Mouse (Mus musculus) ES-E14 (cell line): ENCODE measurements around the gene Aldh16a1. TPM values are rescaled to one million over a fixed set of nuclear protein-coding genes. Genes with fewer than 3 reads are reported as not detected.
A peak's percentile ranks its signal among the peaks of the same experiment; 100 is the strongest.

Source experiments
- DNase-seq: peaks from one replicate; pipeline ENCODE4 v3.0.0-alpha.2; 2013; ENCODE audit warnings: low read depth, low spot score
- H3K27ac ChIP-seq: 2 replicates; pipeline ENCODE4 v1.5.1; 2012; ENCODE audit warnings: low read depth, mild to moderate bottlenecking, low read length, moderate library complexity, mixed read lengths; ENCODE audit not compliant: poor library complexity, insufficient read depth, severe bottlenecking
- H3K36me3 ChIP-seq: 2 replicates; pipeline ENCODE4 v1.6.1; 2012; ENCODE audit warnings: mild to moderate bottlenecking, low read length, moderate library complexity, mixed read lengths; ENCODE audit not compliant: control insufficient read depth, poor library complexity, insufficient read depth, severe bottlenecking
- H3K4me1 ChIP-seq, 2 experiments: fragments of 150-350 bp in 1 of 2; sonication (generic) in 1 of 2; 2 replicates each; pipeline ENCODE4 v1.6.1; 2012; ENCODE audit warnings: low read length in 2 of 2, mild to moderate bottlenecking in 1 of 2, mixed read lengths in 1 of 2; ENCODE audit not compliant: control insufficient read depth in 2 of 2, insufficient read depth in 2 of 2, poor library complexity in 1 of 2
- H3K4me3 ChIP-seq, 2 experiments: fragments of 150-350 bp in 1 of 2; sonication (generic) in 1 of 2; 2 replicates each; pipeline ENCODE4 v1.5.1; 2012; ENCODE audit warnings: low read length in 2 of 2, low read depth in 1 of 2, mild to moderate bottlenecking in 1 of 2, mixed read lengths in 1 of 2; ENCODE audit not compliant: insufficient read depth in 1 of 2, poor library complexity in 1 of 2, severe bottlenecking in 1 of 2
- H3K9ac ChIP-seq: 2 replicates; pipeline ENCODE4 v1.6.1; 2012; ENCODE audit warnings: low read depth, mild to moderate bottlenecking, low read length, mixed read lengths; ENCODE audit not compliant: poor library complexity, insufficient read depth, severe bottlenecking
- H3K9me3 ChIP-seq: fragments of 150-350 bp; sonication (generic); 2 replicates; pipeline ENCODE4 v1.6.1; 2012; ENCODE audit warnings: low read depth, mild to moderate bottlenecking, low read length; ENCODE audit not compliant: control insufficient read depth, insufficient read depth
- CHD2 ChIP-seq: IDR thresholded peaks from 2 replicates; pipeline ENCODE4 v1.6.1; 2014; ENCODE audit warnings: mild to moderate bottlenecking, low read depth, low read length, inconsistent platforms
- HCFC1 ChIP-seq: IDR thresholded peaks from 2 replicates; pipeline ENCODE4 v1.6.1; 2012; ENCODE audit warnings: low read length, inconsistent platforms, borderline replicate concordance; ENCODE audit not compliant: insufficient read depth
- MAFK ChIP-seq: IDR thresholded peaks from 2 replicates; pipeline ENCODE4 v1.6.1; 2014; ENCODE audit warnings: mild to moderate bottlenecking, low read depth, low read length, inconsistent platforms; ENCODE audit not compliant: insufficient read depth
- ZC3H11A ChIP-seq: IDR thresholded peaks from 2 replicates; pipeline ENCODE4 v1.6.1; 2012; ENCODE audit warnings: low read depth, mild to moderate bottlenecking, inconsistent platforms, low read length, borderline replicate concordance
- ZNF384 ChIP-seq: IDR thresholded peaks from 2 replicates; pipeline ENCODE4 v1.6.1; 2012; ENCODE audit warnings: low read depth, low read length, inconsistent platforms
- in situ Hi-C, 2 experiments: fragments of 600-800 bp; cut with MboI; formaldehyde crosslinking; loops; one replicate each; pipeline ENCODE4 v1.15.1; 2025; ENCODE audit warnings: low sequenced_read_pairs in 2 of 2, inconsistent platforms in 1 of 2; ENCODE audit not compliant: unreplicated experiment in 2 of 2
- total RNA-seq: library from RNA; depleted of rRNA; stranded (reverse); fragments of 300-350 nt; gene quantifications from 2 replicates; pipeline ENCODE4 v1.2.3, GENCODE M21; 2012

Aldh16a1 gene
- total RNA-seq, 1 experiment: 108 TPM

- TF ChIP-seq MAFK (no peak), ZC3H11A (no peak), HCFC1 (no peak), CHD2 (no peak), ZNF384 (no peak)
- H3K36me3 ChIP-seq: peaks cover 5% of the 10 kb centered on the region; the same call in 1 of the 2 replicates
- no peaks in the 10 kb centered on the region for H3K9me3 ChIP-seq
- H3K4me3 ChIP-seq: no peak overlapping the region
- DNase-seq: no peak
- in situ Hi-C loops: no loop called here
- no peak overlapping the region for H3K9ac ChIP-seq
- H3K27ac ChIP-seq: no peak overlapping the region
- H3K4me1 ChIP-seq: peaks cover 2 to 21% of the 10 kb centered on the region in 2 experiments; a peak in 2 of 4 replicates
Observed at GRCm38 (mm10) chr7:45164833-45165232, 10.4 kb upstream of the Aldh16a1 start.

GRCm38 (mm10) chr7:45163735-45164490, 9.5 kb upstream of the Aldh16a1 start, which contains the start of gene Slc17a7:
Gene Slc17a7 (plus strand): TSS chr7:45163949.
- Histone ChIP-seq H3K4me1 (peaks cover 2 to 21% of the 10 kb centered on the region in 2 experiments; a peak in 2 of 4 replicates), H3K9me3 (no peaks in the 10 kb centered on the region), H3K36me3 (peaks cover 7% of the 10 kb centered on the region; the same call in 1 of the 2 replicates), H3K9ac (peak within 1 kb of the TSS; percentile 57; the same call in 1 of the 2 replicates), H3K4me3 (peak within 1 kb of the TSS; percentile 61 to 80), H3K27ac (no peak within 1 kb of the TSS)
- TF ChIP-seq ZC3H11A (no peak), ZNF384 (no peak), MAFK (no peak), HCFC1 (no peak), CHD2 (no peak)
- DNase-seq: peak; percentile 51
- in situ Hi-C loops: no loop called here

GRCm38 (mm10) chr7:45162996-45163615, 8.7 kb upstream of the Aldh16a1 start:
- TF ChIP-seq CHD2 (no peak), HCFC1 (no peak), ZC3H11A (no peak), ZNF384 (no peak), MAFK (no peak)
- H3K4me3 ChIP-seq: 0 out of 4 replicates have a peak overlapping the region, but pooled peaks of 1 of the 2 experiments have one; percentile 61

GRCm38 (mm10) chr7:45162551-45162950, 8.2 kb upstream of the Aldh16a1 start:
- in situ Hi-C loops: no loop called here
- Histone ChIP-seq H3K9ac (no peak overlapping the region), H3K4me3 (peak overlapping the region in 1 of 2 experiments; percentile 13; a peak in 1 of 4 replicates), H3K4me1 (peaks cover 2 to 10% of the 10 kb centered on the region in 2 experiments; a peak in 2 of 4 replicates), H3K36me3 (peaks cover 10% of the 10 kb centered on the region), H3K9me3 (no peaks in the 10 kb centered on the region), H3K27ac (no peak overlapping the region)
- no peak for TF ChIP-seq ZNF384
- no peak for TF ChIP-seq ZC3H11A
- TF ChIP-seq HCFC1: no peak
- TF ChIP-seq MAFK: no peak
- TF ChIP-seq CHD2: no peak
- DNase-seq: no peak

More at GRCm38 (mm10) chr7:45162996-45163615, 8.7 kb upstream of the Aldh16a1 start:
- no peak for DNase-seq
- Histone ChIP-seq H3K4me1 (peaks cover 2 to 15% of the 10 kb centered on the region in 2 experiments; a peak in 2 of 4 replicates), H3K9ac (no peak overlapping the region), H3K27ac (no peak overlapping the region), H3K9me3 (no peaks in the 10 kb centered on the region), H3K36me3 (peaks cover 9% of the 10 kb centered on the region)
- in situ Hi-C loops: no loop called here
